Mouse (Mus musculus) limb, embryonic 11.5 days (tissue): ENCODE results near the gene Ano6. TPM values are rescaled to one million over a fixed set of nuclear protein-coding genes. Genes with fewer than 3 reads are reported as not detected.

Experiments
- ATAC-seq: fragments of 200-750 bp; cut with Nextera tagmentation; 2 replicates; pipeline ENCODE4 v1.8.0; 2017; ENCODE audit warnings: low read depth; ENCODE audit not compliant: insufficient number of reproducible peaks, low FRiP score, low TSS enrichment
- DNase-seq: peaks from one replicate; pipeline ENCODE4 v3.0.0-alpha.2; 2015; ENCODE audit warnings: low spot score
- H3K27ac ChIP-seq: fragments of 300-500 bp; sonication (generic); replicated peaks from 2 replicates; pipeline ENCODE4 v1.5.1; 2014; ENCODE audit warnings: low read depth, mild to moderate bottlenecking, low read length
- H3K27me3 ChIP-seq: fragments of 300-500 bp; sonication (generic); 2 replicates; pipeline ENCODE4 v1.6.1; 2014; ENCODE audit warnings: mild to moderate bottlenecking, low read length, mixed read lengths; ENCODE audit not compliant: control insufficient read depth, insufficient read depth
- H3K36me3 ChIP-seq: fragments of 300-500 bp; sonication (generic); 2 replicates; pipeline ENCODE4 v1.6.1; 2014; ENCODE audit warnings: mild to moderate bottlenecking, low read length, moderate library complexity, mixed read lengths; ENCODE audit not compliant: control insufficient read depth, insufficient read depth
- H3K4me1 ChIP-seq: fragments of 300-500 bp; sonication (generic); 2 replicates; pipeline ENCODE4 v1.6.1; 2014; ENCODE audit warnings: low read length, mixed read lengths; ENCODE audit not compliant: control insufficient read depth, insufficient read depth
- H3K4me2 ChIP-seq: fragments of 300-500 bp; sonication (generic); 2 replicates; pipeline ENCODE4 v1.6.1; 2014; ENCODE audit warnings: low read depth, mild to moderate bottlenecking, moderate library complexity; ENCODE audit not compliant: severe bottlenecking
- H3K4me3 ChIP-seq: fragments of 300-500 bp; sonication (generic); 2 replicates; pipeline ENCODE4 v1.5.1; 2014; ENCODE audit warnings: low read depth, low read length
- H3K9ac ChIP-seq: fragments of 300-500 bp; sonication (generic); 2 replicates; pipeline ENCODE4 v1.6.1; 2014; ENCODE audit warnings: mild to moderate bottlenecking, low read length
- H3K9me3 ChIP-seq: fragments of 300-500 bp; sonication (generic); 2 replicates; pipeline ENCODE4 v1.6.1; 2016; ENCODE audit warnings: low read length; ENCODE audit not compliant: control insufficient read depth
- whole genome bisulfite sequencing: fragments of 180-500 bp; shearing (Covaris S2); extraction: QIAGEN DNeasy Blood & Tissue Kit; methylation state at CpG from one replicate; pipeline ENCODE4 v1.1.7; 2014; 5-methylcytosine and 5-hydroxymethylcytosine counted together
- polyA plus RNA-seq: library from polyadenylated mRNA; unstranded; fragments of >200 nt; fragmentation: Nextera tagmentation; extraction: Ambion mirVana; gene quantifications from 2 replicates; pipeline ENCODE4 v1.2.1, GENCODE M21; 2014

Gene Ano6
- polyA plus RNA-seq, 1 experiment from 2014 or later: 41.9 TPM

- Histone ChIP-seq H3K36me3 (peaks cover 2% of the 10 kb centered on the region; the same call in 1 of the 2 replicates), H3K9ac (no peak overlapping the region), H3K27ac (no peak overlapping the region), H3K9me3 (no peaks in the 10 kb centered on the region), H3K4me2 (no peak overlapping the region), H3K4me1 (no peaks in the 10 kb centered on the region), H3K4me3 (no peak overlapping the region), H3K27me3 (no peaks in the 10 kb centered on the region)
- ATAC-seq (no peak), DNase-seq (no peak)
- 87% methylated on average over 7 of the region's 7 CpGs for whole genome bisulfite sequencing
Observed at GRCm38 (mm10) chr15:95970691-95971090, 180.0 kb downstream of the Ano6 start.

DNA sequence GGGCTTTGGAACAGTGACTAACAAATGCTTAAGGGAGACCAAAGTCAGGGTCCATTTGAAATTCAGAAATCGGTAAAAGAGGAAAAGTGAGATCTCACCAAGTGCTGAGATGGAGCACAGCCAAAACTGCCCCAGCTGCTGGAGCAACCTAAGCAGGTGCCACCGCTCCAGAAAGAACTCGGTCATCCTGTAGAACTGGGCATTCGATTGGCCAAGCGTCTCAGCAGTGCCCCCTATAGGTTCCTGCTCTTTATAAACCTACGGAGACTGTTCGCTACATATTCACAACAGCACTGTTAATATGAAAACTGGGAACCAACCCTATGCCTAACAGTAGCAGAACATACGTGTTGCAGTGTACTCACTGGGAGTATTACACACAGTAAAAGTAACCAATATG is 180.7 kb downstream of the Ano6 start:
- no peaks in the 10 kb centered on the region for H3K4me1 ChIP-seq
- H3K27ac ChIP-seq: no peak overlapping the region
- no peak overlapping the region for H3K9ac ChIP-seq
- DNase-seq (no peak), ATAC-seq (no peak)
- peaks cover 2% of the 10 kb centered on the region; the same call in 1 of the 2 replicates for H3K36me3 ChIP-seq
- H3K4me3 ChIP-seq: no peak overlapping the region
- H3K27me3 ChIP-seq: no peaks in the 10 kb centered on the region
- WGBS: 96% methylated on average over 8 of the region's 8 CpGs
- no peaks in the 10 kb centered on the region for H3K9me3 ChIP-seq
- no peak overlapping the region for H3K4me2 ChIP-seq

DNA sequence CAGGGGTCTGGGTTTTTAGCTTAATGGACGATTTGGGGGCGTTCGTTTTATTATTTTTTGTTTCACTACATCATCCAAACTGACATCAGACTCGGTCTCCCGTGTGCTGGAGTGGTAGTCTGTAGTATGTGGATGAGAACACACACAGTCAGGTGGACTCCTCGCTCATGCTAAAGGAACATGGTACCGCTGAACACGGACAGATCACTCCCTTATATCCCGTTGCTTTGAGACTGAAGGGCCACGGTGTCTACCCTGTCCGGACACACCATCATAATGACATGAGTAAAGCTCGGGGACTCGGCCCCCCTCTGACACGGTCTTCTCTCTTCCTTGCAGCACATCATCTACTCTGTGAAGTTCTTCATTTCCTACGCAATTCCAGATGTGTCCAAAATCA is 181.5 kb downstream of the Ano6 start:
- Histone ChIP-seq H3K27me3 (no peaks in the 10 kb centered on the region), H3K4me1 (0 out of 2 replicates have a peak, but pooled peaks cover 2% of the 10 kb centered on the region), H3K9me3 (no peaks in the 10 kb centered on the region), H3K36me3 (peaks cover 2% of the 10 kb centered on the region; the same call in 1 of the 2 replicates), H3K4me2 (no peak overlapping the region), H3K4me3 (no peak overlapping the region), H3K9ac (no peak overlapping the region), H3K27ac (no peak overlapping the region)
- whole genome bisulfite sequencing: 94% methylated on average over 15 of the region's 15 CpGs
- ATAC-seq (no peak), DNase-seq (no peak)

DNA sequence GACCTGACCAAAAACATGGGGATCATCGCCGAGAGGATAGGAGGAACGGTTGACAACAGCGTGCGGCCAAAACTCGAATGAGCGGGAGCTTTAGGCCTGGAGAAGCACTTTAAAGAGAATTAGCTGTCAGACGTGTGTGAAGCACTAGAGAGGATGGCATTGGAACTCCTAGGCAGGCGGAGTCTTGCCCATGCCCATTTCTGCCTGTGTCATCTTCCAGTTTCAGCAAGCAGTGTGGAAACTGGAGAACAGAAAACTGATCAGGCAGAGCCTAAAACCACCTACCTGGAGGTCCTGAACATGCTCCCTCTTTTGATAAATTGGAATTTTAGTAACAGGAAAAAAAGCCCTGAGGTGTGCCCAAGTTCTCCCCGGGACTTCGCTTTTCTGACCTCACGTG is 182.0 kb downstream of the Ano6 start:
- H3K4me3 ChIP-seq: no peak overlapping the region
- H3K4me1 ChIP-seq: 0 out of 2 replicates have a peak, but pooled peaks cover 2% of the 10 kb centered on the region
- no peak overlapping the region for H3K27ac ChIP-seq
- H3K4me2 ChIP-seq: no peak overlapping the region
- peaks cover 2% of the 10 kb centered on the region; the same call in 1 of the 2 replicates for H3K36me3 ChIP-seq
- 93% methylated on average over 12 of the region's 12 CpGs for WGBS
- H3K27me3 ChIP-seq: no peaks in the 10 kb centered on the region
- DNase-seq: no peak
- H3K9ac ChIP-seq: no peak overlapping the region
- ATAC-seq: no peak
- no peaks in the 10 kb centered on the region for H3K9me3 ChIP-seq

DNA sequence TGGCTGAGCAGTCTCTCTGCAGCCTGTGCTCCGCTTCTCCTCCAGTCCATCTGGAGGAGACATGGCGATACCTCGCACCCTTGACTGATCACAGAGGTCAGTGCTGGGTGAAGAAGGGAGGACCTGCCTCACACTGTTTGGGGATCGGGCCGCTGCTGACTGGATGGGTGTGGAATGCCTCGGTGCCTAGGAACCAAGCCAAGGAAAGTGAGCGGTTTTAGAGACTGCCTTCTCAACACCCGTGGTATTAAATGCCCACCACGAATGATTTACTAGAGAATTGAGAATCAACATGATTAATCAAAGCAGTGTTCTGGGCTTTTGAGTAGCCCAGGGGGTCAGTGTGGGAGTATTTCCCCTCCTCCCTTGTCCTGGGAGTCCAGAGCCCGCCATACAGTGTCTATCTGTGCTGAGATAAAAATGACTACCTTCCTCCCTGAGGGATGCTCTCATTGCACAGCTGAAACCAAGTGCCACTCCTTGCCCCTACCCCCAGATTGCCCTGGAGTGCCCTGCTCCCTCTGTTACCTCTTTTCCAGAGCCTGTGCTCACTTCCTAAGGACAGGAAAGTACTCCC is 183.5 kb downstream of the Ano6 start:
- Histone ChIP-seq H3K36me3 (peaks cover 2% of the 10 kb centered on the region; the same call in 1 of the 2 replicates), H3K4me1 (0 out of 2 replicates have a peak, but pooled peaks cover 2% of the 10 kb centered on the region), H3K9me3 (no peaks in the 10 kb centered on the region), H3K4me3 (no peak overlapping the region), H3K27ac (no peak overlapping the region), H3K4me2 (no peak overlapping the region), H3K9ac (no peak overlapping the region), H3K27me3 (no peaks in the 10 kb centered on the region)
- DNase-seq: no peak
- no peak for ATAC-seq
- WGBS: 89% methylated on average over 10 of the region's 10 CpGs

DNA sequence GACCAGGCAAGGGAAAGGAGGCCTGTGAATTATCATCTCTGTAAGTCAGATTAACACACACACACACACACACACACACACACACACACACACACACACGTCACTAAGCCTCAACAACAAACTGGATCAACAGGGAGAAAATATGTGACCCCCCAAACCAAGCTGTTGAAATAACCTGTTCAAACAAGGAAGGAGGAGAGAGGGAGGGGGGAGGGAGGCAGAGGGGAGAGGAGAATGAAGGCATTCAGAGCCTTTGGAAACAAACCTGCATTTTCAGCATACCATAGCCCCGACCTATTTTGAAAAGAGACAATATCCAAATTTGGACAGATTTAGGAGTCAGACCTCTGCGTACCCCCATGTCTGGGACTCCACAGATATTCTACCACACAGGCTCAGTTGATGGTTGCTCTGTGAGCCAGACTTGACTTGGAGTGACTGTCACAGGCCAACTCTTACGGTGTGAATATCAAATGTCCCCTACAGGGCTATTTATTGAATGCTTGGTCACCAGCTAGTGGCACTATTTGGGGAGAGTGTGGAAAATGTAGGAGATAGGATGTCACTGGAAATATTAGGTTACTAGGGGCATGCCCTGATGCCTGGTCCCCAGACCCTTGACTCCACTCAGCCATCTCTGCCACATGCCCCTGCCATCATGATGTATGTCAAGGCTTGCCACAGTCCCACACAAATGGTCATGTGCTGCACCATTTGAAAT is 185.7 kb downstream of the Ano6 start:
- Histone ChIP-seq H3K27ac (no peak overlapping the region), H3K4me3 (no peak overlapping the region), H3K27me3 (no peaks in the 10 kb centered on the region), H3K36me3 (no peaks in the 10 kb centered on the region; the same call in 1 of the 2 replicates), H3K9me3 (no peaks in the 10 kb centered on the region), H3K9ac (no peak overlapping the region), H3K4me2 (no peak overlapping the region), H3K4me1 (0 out of 2 replicates have a peak, but pooled peaks cover 2% of the 10 kb centered on the region)
- WGBS: 67% methylated on average over 4 of the region's 4 CpGs
- DNase-seq: no peak
- no peak for ATAC-seq

GRCm38 (mm10) chr15:95977169-95977938 is 186.7 kb downstream of the Ano6 start:
- Histone ChIP-seq H3K27ac (no peak overlapping the region), H3K4me2 (no peak overlapping the region), H3K36me3 (no peaks in the 10 kb centered on the region; the same call in 1 of the 2 replicates), H3K9me3 (no peaks in the 10 kb centered on the region), H3K4me1 (0 out of 2 replicates have a peak, but pooled peaks cover 2% of the 10 kb centered on the region), H3K27me3 (no peaks in the 10 kb centered on the region), H3K9ac (no peak overlapping the region), H3K4me3 (no peak overlapping the region)
- no peak for DNase-seq
- no peak for ATAC-seq
- 76% methylated on average over 8 of the region's 8 CpGs for WGBS

DNA sequence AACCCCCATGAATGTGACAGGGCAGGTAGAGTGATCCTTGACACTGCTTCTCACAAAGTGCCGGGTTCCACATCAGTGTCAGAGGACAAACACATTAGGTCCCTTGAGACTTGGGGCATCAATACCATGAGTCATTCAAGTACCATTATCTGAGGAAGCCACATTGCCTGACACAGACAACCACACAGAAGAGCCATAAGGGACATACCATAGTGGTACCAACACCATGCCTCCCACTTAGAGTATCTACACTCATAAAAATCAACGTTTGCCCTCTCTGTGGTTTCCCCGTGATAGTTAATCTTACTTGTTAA is 187.3 kb downstream of the Ano6 start:
- no peak overlapping the region for H3K4me3 ChIP-seq
- H3K9me3 ChIP-seq: no peaks in the 10 kb centered on the region
- no peak for ATAC-seq
- H3K27me3 ChIP-seq: no peaks in the 10 kb centered on the region
- H3K4me1 ChIP-seq: 0 out of 2 replicates have a peak, but pooled peaks cover 2% of the 10 kb centered on the region
- no peaks in the 10 kb centered on the region; the same call in 1 of the 2 replicates for H3K36me3 ChIP-seq
- no peak overlapping the region for H3K4me2 ChIP-seq
- H3K27ac ChIP-seq: no peak overlapping the region
- H3K9ac ChIP-seq: no peak overlapping the region
- 82% methylated on average over 3 of the region's 3 CpGs for WGBS
- no peak for DNase-seq
